In the genomic region with DNA sequence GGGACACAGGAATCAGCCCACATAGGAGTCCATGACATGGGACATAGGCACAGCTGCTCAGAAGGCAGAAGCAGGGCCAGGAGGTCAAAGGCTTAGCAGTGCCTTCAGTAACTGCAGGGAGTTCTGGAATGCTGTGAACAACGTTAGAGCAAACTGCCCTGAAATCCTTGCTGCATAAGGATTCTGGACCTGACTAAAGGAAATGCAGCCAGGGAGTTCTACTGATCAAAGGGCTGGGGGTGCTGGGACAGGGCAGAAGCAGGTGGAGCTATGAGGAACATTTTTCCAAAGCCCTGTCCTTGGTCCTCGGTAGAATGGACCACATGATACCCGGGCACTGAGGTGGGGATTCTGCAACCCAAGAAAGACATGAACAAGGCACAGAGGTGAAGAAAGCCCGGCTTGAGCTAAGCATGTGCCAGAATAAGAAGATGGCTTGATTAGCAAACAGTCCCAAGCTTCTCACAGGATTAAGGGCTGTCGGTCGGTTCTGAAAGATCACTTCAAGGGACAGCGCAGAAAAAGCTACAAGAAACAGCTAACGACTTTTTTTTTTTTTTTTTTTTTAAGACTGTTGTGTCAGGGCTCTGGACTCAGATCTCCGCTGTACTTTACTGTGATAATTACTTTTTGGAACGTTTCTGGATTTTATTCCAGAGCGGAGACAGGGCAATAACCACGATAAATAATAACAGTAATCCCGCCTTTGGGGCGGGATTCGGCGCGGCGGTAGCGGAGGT, we compare ENCODE assay signal across 8 mouse cellular contexts. TPM values are rescaled to one million over a fixed set of nuclear protein-coding genes. Genes with fewer than 3 reads are reported as not detected.
DNase-seq lines count a peak whose midpoint lies in the region; ATAC-seq and TF ChIP-seq lines count a peak whose summit lies in the region.

No protein-coding gene starts in this region.

- no peak overlapping the region for H3K9ac ChIP-seq in ES-E14 (ENCODE audit: insufficient read depth, low read depth, low read length, poor library complexity, severe bottlenecking)
- peak overlapping the region; percentile 66 for H3K9ac ChIP-seq in forebrain, embryonic 15.5 days (replicated peaks)
- H3K9ac ChIP-seq in kidney, postnatal 0 days (ENCODE audit: low read depth, low read length): peak overlapping the region; percentile 84
- peak overlapping the region; percentile 77 for H3K9ac ChIP-seq in midbrain, postnatal 0 days (replicated peaks; ENCODE audit: low read length, poor library complexity, severe bottlenecking)

- H3K4me3 ChIP-seq in ES-E14 (ENCODE audit: insufficient read depth in 1 of 2, low read depth in 1 of 2, low read length in 2 of 2, poor library complexity in 1 of 2, severe bottlenecking in 1 of 2): peak overlapping the region; percentile 63 to 71
- H3K4me3 ChIP-seq in forebrain, embryonic 15.5 days: peak overlapping the region; percentile 56
- H3K4me3 ChIP-seq in kidney, postnatal 0 days (replicated peaks; ENCODE audit: low read depth, low read length): peak overlapping the region; percentile 54
- peak overlapping the region; percentile 57 for H3K4me3 ChIP-seq in midbrain, postnatal 0 days (ENCODE audit: low read depth, low read length)

- H3K9me3 ChIP-seq in ES-E14 (ENCODE audit: control insufficient read depth, insufficient read depth, low read depth, low read length): no peaks in the 10 kb centered on the region
- no peaks in the 10 kb centered on the region for H3K9me3 ChIP-seq in forebrain, embryonic 15.5 days
- 0 out of 2 replicates have a peak, but pooled peaks cover 3% of the 10 kb centered on the region for H3K9me3 ChIP-seq in kidney, postnatal 0 days (replicated peaks; ENCODE audit: low read length)
- H3K9me3 ChIP-seq in midbrain, postnatal 0 days (ENCODE audit: low read length): no peaks in the 10 kb centered on the region

- H3K4me2 ChIP-seq in forebrain, embryonic 15.5 days (replicated peaks): peak overlapping the region; percentile 90
- peak overlapping the region; percentile 83 for H3K4me2 ChIP-seq in kidney, postnatal 0 days (ENCODE audit: low read length)
- peak overlapping the region; percentile 86 for H3K4me2 ChIP-seq in midbrain, postnatal 0 days (ENCODE audit: low read depth, low read length, poor library complexity, severe bottlenecking)

- peak; percentile 42 for ATAC-seq in forebrain, embryonic 15.5 days (replicated peaks)
- ATAC-seq in kidney, postnatal 0 days (replicated peaks; ENCODE audit: low FRiP score, low read depth): no peak
- 0 out of 2 replicates have a peak, but pooled peaks have one; percentile 15 for ATAC-seq in midbrain, postnatal 0 days (ENCODE audit: low FRiP score)

- no peak overlapping the region for H3K27ac ChIP-seq in ES-E14 (ENCODE audit: insufficient read depth, low read depth, low read length, poor library complexity, severe bottlenecking)
- peak overlapping the region; percentile 53; the same call in 1 of the 2 replicates for H3K27ac ChIP-seq in forebrain, embryonic 15.5 days (replicated peaks)
- H3K27ac ChIP-seq in kidney, postnatal 0 days: peak overlapping the region; percentile 93
- peak overlapping the region; percentile 69 for H3K27ac ChIP-seq in midbrain, postnatal 0 days (ENCODE audit: low read depth, low read length)

- H3K4me1 ChIP-seq in ES-E14 (ENCODE audit: control insufficient read depth in 2 of 2, insufficient read depth in 2 of 2, low read length in 2 of 2, poor library complexity in 1 of 2): no peaks in the 10 kb centered on the region
- H3K4me1 ChIP-seq in forebrain, embryonic 15.5 days: peaks cover 7% of the 10 kb centered on the region; the same call in 1 of the 2 replicates
- no peaks in the 10 kb centered on the region for H3K4me1 ChIP-seq in kidney, postnatal 0 days (replicated peaks; ENCODE audit: insufficient read depth, low read length)
- peaks cover 4% of the 10 kb centered on the region; the same call in 1 of the 2 replicates for H3K4me1 ChIP-seq in midbrain, postnatal 0 days (ENCODE audit: insufficient read depth, low read length)

- no peaks in the 10 kb centered on the region for H3K27me3 ChIP-seq in forebrain, embryonic 15.5 days
- no peaks in the 10 kb centered on the region for H3K27me3 ChIP-seq in kidney, postnatal 0 days (ENCODE audit: insufficient read depth, low read length)
- no peaks in the 10 kb centered on the region for H3K27me3 ChIP-seq in midbrain, postnatal 0 days (ENCODE audit: insufficient read depth, low read length)

- no peaks in the 10 kb centered on the region for H3K36me3 ChIP-seq in ES-E14 (ENCODE audit: control insufficient read depth, insufficient read depth, low read length, poor library complexity, severe bottlenecking)
- no peaks in the 10 kb centered on the region for H3K36me3 ChIP-seq in forebrain, embryonic 15.5 days
- no peaks in the 10 kb centered on the region for H3K36me3 ChIP-seq in kidney, postnatal 0 days (ENCODE audit: insufficient read depth, low read length)
- no peaks in the 10 kb centered on the region for H3K36me3 ChIP-seq in midbrain, postnatal 0 days (ENCODE audit: insufficient read depth, low read length)

- in situ Hi-C loops in ES-E14 (cut with MboI; ENCODE audit: low sequenced_read_pairs in 2 of 2, unreplicated experiment in 2 of 2): no loop called here

- WGBS in forebrain, embryonic 15.5 days: 2% methylated on average over 19 of the region's 19 CpGs
- under 1% methylated on average over 19 of the region's 19 CpGs for WGBS in kidney, postnatal 0 days
- under 1% methylated on average over 19 of the region's 19 CpGs for WGBS in midbrain, postnatal 0 days

- peak; percentile 35 for DNase-seq in adrenal gland, adult 2 months
- no peak for DNase-seq in adrenal gland, adult 8-10 months
- no peak for DNase-seq in ES-E14 (ENCODE audit: low read depth, low spot score)
- no peak for DNase-seq in kidney, postnatal 0 days (ENCODE audit: low spot score)
- DNase-seq in midbrain, postnatal 0 days (ENCODE audit: low spot score): no peak
- no peak for DNase-seq in urinary bladder, postnatal 36 days (ENCODE audit: low spot score in 2 of 2)
- DNase-seq in right cerebral cortex, postnatal 4 days: no peak

- no peak for TF ChIP-seq CTCF in kidney, postnatal 0 days (IDR thresholded peaks at IDR 0.05; ENCODE audit: low read depth)
- no peak for TF ChIP-seq CTCF in midbrain, postnatal 0 days (IDR thresholded peaks at IDR 0.05)

TF ChIP-seq in ES-E14, 5 proteins besides CTCF, POLR2A, EP300 and RAD21:
- TF ChIP-seq MAFK (IDR thresholded peaks at IDR 0.05; ENCODE audit: insufficient read depth, low read depth, low read length): no peak
- TF ChIP-seq HCFC1 (IDR thresholded peaks at IDR 0.05; ENCODE audit: borderline replicate concordance, insufficient read depth, low read length): no peak
- TF ChIP-seq CHD2 (IDR thresholded peaks at IDR 0.05; ENCODE audit: low read depth, low read length): no peak
- peak; percentile 73 for TF ChIP-seq ZNF384 (IDR thresholded peaks at IDR 0.05; ENCODE audit: low read depth, low read length)
- no peak for TF ChIP-seq ZC3H11A (IDR thresholded peaks at IDR 0.05; ENCODE audit: borderline replicate concordance, low read depth, low read length)

RNA-seq across cellular contexts. Expression of a gene that starts 0.9 kb away (rescaled TPM):
- total RNA-seq in adrenal gland, adult 2 months (2021): 10 to 100 TPM; 14.9 to 18.5 TPM
- polyA plus RNA-seq in adrenal gland, adult 2 months (2012; rRNA removed): 22.1 and 24.3 TPM in 2 replicates
- 10 to 100 TPM; 19.0 to 36.9 (median 27.6) TPM for total RNA-seq in adrenal gland, adult 8-10 months (2022)
- 4.5 and 5.2 TPM in 2 replicates for total RNA-seq in ES-E14 (2012; rRNA removed)
- polyA plus RNA-seq in forebrain, embryonic 15.5 days (2015; fragmentation: Nextera tagmentation; extraction: Ambion mirVana): 3.2 TPM in 2 replicates
- 99.3 and 110 TPM in 2 replicates for polyA plus RNA-seq in kidney, postnatal 0 days (2015; fragmentation: Nextera tagmentation; extraction: Ambion mirVana)
- 3.7 and 7.3 TPM in 2 replicates for total RNA-seq in midbrain, postnatal 0 days (2014; rRNA removed)
- polyA plus RNA-seq in midbrain, postnatal 0 days (2015; fragmentation: Nextera tagmentation; extraction: Ambion mirVana): 4.9 and 5.4 TPM in 2 replicates

RNA-seq across cellular contexts. Expression of a gene that starts 56.3 kb away (rescaled TPM):
- 10 to 100 TPM in 1 of 2 experiments, not detected in 1; 15.4 TPM for total RNA-seq in adrenal gland, adult 2 months (2021)
- not detected in 2 replicates for polyA plus RNA-seq in adrenal gland, adult 2 months (2012; rRNA removed)
- total RNA-seq in adrenal gland, adult 8-10 months (2022): 1 to 10 TPM in 1 of 4 experiments, not detected in 3; 1.2 TPM
- total RNA-seq in ES-E14 (2012; rRNA removed): not detected in 2 replicates
- not detected in 2 replicates for polyA plus RNA-seq in forebrain, embryonic 15.5 days (2015; fragmentation: Nextera tagmentation; extraction: Ambion mirVana)
- polyA plus RNA-seq in kidney, postnatal 0 days (2015; fragmentation: Nextera tagmentation; extraction: Ambion mirVana): 2.4 and 2.9 TPM in 2 replicates
- not detected in 2 replicates for total RNA-seq in midbrain, postnatal 0 days (2014; rRNA removed)
- not detected in 2 replicates for polyA plus RNA-seq in midbrain, postnatal 0 days (2015; fragmentation: Nextera tagmentation; extraction: Ambion mirVana)
